Mouse (Mus musculus): ENCODE measurements around the gene Gm8660.
"Not testable (repeated sequence)": the region's sequence is repeated elsewhere in the genome, so short reads cannot be mapped to it uniquely, and the experiment has no call there.

Gene Gm8660

DNA sequence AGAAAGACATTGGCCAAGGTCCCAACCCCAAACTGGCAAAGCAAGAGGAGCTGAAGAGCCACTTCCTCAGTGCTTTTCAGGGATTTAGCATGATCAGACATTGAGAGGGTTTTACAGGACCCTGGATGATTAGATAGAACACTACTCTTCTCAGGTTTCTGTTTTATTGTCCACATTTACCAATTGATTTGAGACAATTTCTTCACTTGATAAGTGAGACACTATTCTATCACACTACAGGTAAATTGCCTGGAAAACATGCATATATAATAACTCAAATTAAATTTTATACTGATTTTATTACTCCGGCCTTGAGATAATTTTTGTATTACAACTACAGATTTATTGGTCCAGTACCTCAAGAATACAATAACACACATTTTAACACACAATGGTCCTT, at the start of gene Gm8660:
Gene Gm8660 (minus strand): TSS at position 101 of the 400 bp plus-strand sequence.
- in situ Hi-C loops (cut with MboI, MseI) = loop anchor here (25.0 kb wide), 2 partner anchors 1259 to 2009 kb away; no protein-coding TSS in a partner anchor

DNA sequence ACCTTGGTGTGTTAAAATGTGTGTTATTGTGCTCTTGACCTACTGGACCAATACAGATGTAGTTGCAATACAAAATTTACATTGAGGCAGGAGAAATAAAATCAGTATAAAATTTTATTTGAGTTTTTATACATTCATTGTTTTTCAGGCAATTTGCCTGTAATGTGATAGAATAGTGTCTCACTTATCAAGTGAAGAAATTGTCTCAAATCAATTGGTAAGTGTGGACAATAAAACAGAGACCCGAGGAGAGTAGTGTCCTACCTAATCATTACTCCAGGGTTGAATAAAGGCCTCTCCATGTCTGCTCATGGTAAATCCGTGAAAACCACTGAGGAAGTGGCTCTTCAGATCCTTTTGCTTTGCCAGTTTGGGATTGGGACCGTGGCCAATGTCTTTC, 42.4 kb upstream of the Gm8660 start, which contains the start of gene Vmn1r148:
Gene Vmn1r148 (plus strand): TSS at position 301 of the 400 bp plus-strand sequence.
- in situ Hi-C loops (cut with MboI, MseI) = not testable (repeated sequence)

DNA sequence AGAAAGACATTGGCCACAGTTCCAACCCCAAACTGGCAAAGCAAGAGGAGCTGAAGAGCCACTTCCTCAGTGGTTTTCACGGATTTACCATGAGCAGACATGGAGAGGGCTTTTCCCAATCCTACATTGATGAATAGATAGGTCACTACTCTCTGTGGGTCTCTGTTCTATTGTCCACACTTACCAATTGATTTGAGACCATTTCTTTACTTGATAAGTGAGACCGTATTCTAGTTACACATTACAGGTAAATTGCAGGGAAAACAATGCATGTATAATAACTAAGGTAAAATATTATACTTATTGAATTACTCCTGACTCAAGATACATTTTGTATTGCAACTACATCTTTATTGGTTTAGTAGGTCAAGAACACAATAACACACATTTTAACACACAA, 41.2 kb downstream of the Gm8660 start, which contains the start of gene Gm4187:
Gene Gm4187 (minus strand): TSS at position 101 of the 400 bp plus-strand sequence.
- in situ Hi-C loops (cut with MboI, MseI) = loop anchor here in 1 of 2 experiments (10.0 kb wide), 1 partner anchor 465 kb away; the partner anchor contains the start of gene Vmn1r158
